Mouse (Mus musculus) CH12.LX (cell line): ENCODE data around the gene Rasgef1c. TPM values are rescaled to one million over a fixed set of nuclear protein-coding genes. Genes with fewer than 3 reads are reported as not detected.

ENCODE experiments used
- DNase-seq: peaks from one replicate; pipeline ENCODE4 v3.0.0-alpha.2; 2013; ENCODE audit errors: extremely low read depth
- H3K27ac ChIP-seq: 2 replicates; pipeline ENCODE4 v1.5.1; 2012; ENCODE audit warnings: low read depth, mild to moderate bottlenecking, control low read depth, moderate library complexity; ENCODE audit not compliant: insufficient read depth
- H3K27me3 ChIP-seq: replicated peaks from 2 replicates; pipeline ENCODE3; 2012; ENCODE audit warnings: inconsistent platforms
- H3K36me3 ChIP-seq, 2 experiments: replicated peaks in 1 of 2; 2 replicates each; pipeline versions ENCODE3 to v1.6.1; 2012; ENCODE audit warnings: inconsistent platforms in 1 of 2, low read length in 1 of 2, mild to moderate bottlenecking in 1 of 2, mixed read lengths in 1 of 2, moderate library complexity in 1 of 2; ENCODE audit not compliant: control insufficient read depth in 1 of 2, insufficient read depth in 1 of 2
- H3K4me1 ChIP-seq, 2 experiments: 2 replicates each; pipeline ENCODE4 v1.6.1; 2012; ENCODE audit warnings: inconsistent platforms in 1 of 2, moderate library complexity in 1 of 2; ENCODE audit not compliant: insufficient read depth in 2 of 2, control insufficient read depth in 1 of 2
- H3K4me2 ChIP-seq: 2 replicates; pipeline ENCODE4 v1.6.1; 2012; ENCODE audit warnings: low read depth, mild to moderate bottlenecking, control low read depth; ENCODE audit not compliant: poor library complexity, insufficient read depth, severe bottlenecking
- H3K4me3 ChIP-seq, 3 experiments: fragments of 150-350 bp in 1 of 3; sonication (generic) in 1 of 3; replicated peaks in 1 of 3; 2 replicates each; pipeline versions ENCODE3 to v1.5.1; 2011 to 2012; ENCODE audit warnings: low read depth in 2 of 3, low read length in 2 of 3, mild to moderate bottlenecking in 2 of 3, moderate library complexity in 2 of 3, control low read depth in 1 of 3, improper control_type of control experiment in 1 of 3, inconsistent platforms in 1 of 3, mixed read lengths in 1 of 3; ENCODE audit not compliant: poor library complexity in 1 of 3
- H3K79me2 ChIP-seq: replicated peaks from 2 replicates; pipeline ENCODE4 v1.6.1; 2012; ENCODE audit warnings: mild to moderate bottlenecking, moderate library complexity; ENCODE audit not compliant: control insufficient read depth, poor library complexity, insufficient read depth, severe bottlenecking; ENCODE audit errors: extremely low read depth
- H3K9ac ChIP-seq: 2 replicates; pipeline ENCODE4 v1.6.1; 2012; ENCODE audit warnings: low read depth, mild to moderate bottlenecking, control low read depth, moderate library complexity; ENCODE audit not compliant: insufficient read depth
- H3K9me3 ChIP-seq: replicated peaks from 2 replicates; pipeline ENCODE3; 2012; ENCODE audit warnings: low read length, inconsistent platforms, mixed read lengths
- BHLHE40 ChIP-seq: IDR thresholded peaks from 2 replicates; pipeline ENCODE4 v1.6.1; 2011; ENCODE audit warnings: mild to moderate bottlenecking, low read depth, low read length, improper control_type of control experiment
- CHD1 ChIP-seq: IDR thresholded peaks from 2 replicates; pipeline ENCODE4 v1.6.1; 2012; ENCODE audit warnings: low read depth, low read length, improper control_type of control experiment, inconsistent platforms
- CHD2 ChIP-seq: IDR thresholded peaks from 2 replicates; pipeline ENCODE4 v1.6.1; 2011; ENCODE audit warnings: low read length, improper control_type of control experiment
- ELF1 ChIP-seq: IDR thresholded peaks from 2 replicates; pipeline ENCODE4 v1.6.1; 2014; ENCODE audit warnings: low read depth, mild to moderate bottlenecking, inconsistent platforms, low read length, improper control_type of control experiment
- ETS1 ChIP-seq: conservative IDR thresholded peaks from 2 replicates; pipeline ENCODE4 v1.6.1; 2012; ENCODE audit warnings: low read depth, mild to moderate bottlenecking, inconsistent platforms, low read length, improper control_type of control experiment, moderate library complexity
- GABPA ChIP-seq: IDR thresholded peaks from 2 replicates; pipeline ENCODE4 v1.6.1; 2012; ENCODE audit warnings: low read depth, low read length, improper control_type of control experiment, inconsistent platforms; ENCODE audit not compliant: insufficient replicate concordance
- HCFC1 ChIP-seq: IDR thresholded peaks from 2 replicates; pipeline ENCODE4 v1.6.1; 2012; ENCODE audit warnings: low read depth, mild to moderate bottlenecking, inconsistent platforms, low read length, improper control_type of control experiment
- IRF4 ChIP-seq: IDR thresholded peaks from 2 replicates; pipeline ENCODE4 v1.6.1; 2014; ENCODE audit warnings: low read depth, mild to moderate bottlenecking, inconsistent platforms, low read length, improper control_type of control experiment
- JUN ChIP-seq: IDR thresholded peaks from 2 replicates; pipeline ENCODE4 v1.6.1; 2011; ENCODE audit warnings: low read depth, mild to moderate bottlenecking, low read length, improper control_type of control experiment, moderate library complexity; ENCODE audit not compliant: insufficient read depth
- JUND ChIP-seq: conservative IDR thresholded peaks from 2 replicates; pipeline ENCODE4 v1.6.1; 2011; ENCODE audit warnings: low read depth, low read length, improper control_type of control experiment
- KAT2A ChIP-seq: IDR thresholded peaks from 2 replicates; pipeline ENCODE4 v1.6.1; 2012; ENCODE audit warnings: low read length, improper control_type of control experiment, inconsistent platforms; ENCODE audit not compliant: insufficient replicate concordance
- MAFK ChIP-seq: IDR thresholded peaks from 2 replicates; pipeline ENCODE4 v1.6.1; 2011; ENCODE audit warnings: low read length, improper control_type of control experiment; ENCODE audit not compliant: insufficient replicate concordance
- MAX ChIP-seq: IDR thresholded peaks from 2 replicates; pipeline ENCODE4 v1.6.1; 2011; ENCODE audit warnings: low read length, improper control_type of control experiment
- MAZ ChIP-seq: IDR thresholded peaks from 2 replicates; pipeline ENCODE4 v1.6.1; 2012; ENCODE audit warnings: low read depth, mild to moderate bottlenecking, inconsistent platforms, low read length, improper control_type of control experiment, moderate library complexity
- MEF2A ChIP-seq: IDR thresholded peaks from 2 replicates; pipeline ENCODE4 v1.6.1; 2014; ENCODE audit warnings: low read depth, mild to moderate bottlenecking, inconsistent platforms, low read length, improper control_type of control experiment, borderline replicate concordance
- NELFE ChIP-seq: IDR thresholded peaks from 2 replicates; pipeline ENCODE4 v1.6.1; 2011; ENCODE audit warnings: low read depth, low read length, improper control_type of control experiment
- NRF1 ChIP-seq: IDR thresholded peaks from 2 replicates; pipeline ENCODE4 v1.6.1; 2014; ENCODE audit warnings: low read depth, mild to moderate bottlenecking, inconsistent platforms, low read length, improper control_type of control experiment, moderate library complexity
- PAX5 ChIP-seq: IDR thresholded peaks from 2 replicates; pipeline ENCODE4 v1.6.1; 2012; ENCODE audit warnings: low read length, inconsistent platforms, mixed read lengths
- POLR2A ChIP-seq: IDR thresholded peaks from 2 replicates; pipeline ENCODE4 v1.6.1; 2011; ENCODE audit warnings: low read depth, mild to moderate bottlenecking, improper control_type of control experiment, low read length
- POLR2AphosphoS2 ChIP-seq: IDR thresholded peaks from 2 replicates; pipeline ENCODE4 v1.6.1; 2011; ENCODE audit warnings: low read depth, low read length, improper control_type of control experiment
- RCOR1 ChIP-seq: conservative IDR thresholded peaks from 2 replicates; pipeline ENCODE4 v1.6.1; 2012; ENCODE audit warnings: low read depth, mild to moderate bottlenecking, inconsistent platforms, low read length, improper control_type of control experiment
- SMC3 ChIP-seq: IDR thresholded peaks from 2 replicates; pipeline ENCODE4 v1.6.1; 2011; ENCODE audit warnings: low read depth, low read length, improper control_type of control experiment
- TBP ChIP-seq: conservative IDR thresholded peaks from 2 replicates; pipeline ENCODE4 v1.6.1; 2011; ENCODE audit warnings: low read depth, low read length, improper control_type of control experiment
- TCF12 ChIP-seq: IDR thresholded peaks from 2 replicates; pipeline ENCODE4 v1.6.1; 2014; ENCODE audit warnings: low read depth, mild to moderate bottlenecking, inconsistent platforms, low read length, improper control_type of control experiment
- UBTF ChIP-seq: IDR thresholded peaks from 2 replicates; pipeline ENCODE4 v1.6.1; 2012; ENCODE audit warnings: low read depth, mild to moderate bottlenecking, inconsistent platforms, low read length, improper control_type of control experiment, moderate library complexity
- USF1 ChIP-seq: IDR thresholded peaks from 2 replicates; pipeline ENCODE4 v1.6.1; 2014; ENCODE audit warnings: low read depth, mild to moderate bottlenecking, inconsistent platforms, low read length, improper control_type of control experiment
- ZKSCAN1 ChIP-seq: IDR thresholded peaks from 2 replicates; pipeline ENCODE4 v1.6.1; 2012; ENCODE audit warnings: low read depth, inconsistent platforms, low read length, improper control_type of control experiment, borderline replicate concordance
- ZMIZ1 ChIP-seq: IDR thresholded peaks from 2 replicates; pipeline ENCODE4 v1.6.1; 2012; ENCODE audit warnings: low read depth, mild to moderate bottlenecking, inconsistent platforms, low read length, improper control_type of control experiment
- ZNF384 ChIP-seq: IDR thresholded peaks from 2 replicates; pipeline ENCODE4 v1.6.1; 2012; ENCODE audit warnings: low read depth, low read length, improper control_type of control experiment, inconsistent platforms
- dilution Hi-C: fragments of 300-500 bp; cut with MboI; formaldehyde crosslinking; loops from 2 replicates; pipeline ENCODE4 v1.14.3; 2020; ENCODE audit warnings: low sequenced_read_pairs; ENCODE audit not compliant: extremely low pct_unique_long_range_greater_than_20kb, extremely low pct_ligation_motif_present
- in situ Hi-C: fragments of 300-500 bp; cut with MboI; formaldehyde crosslinking; loops from 3 replicates; pipeline ENCODE4 v1.14.3; 2019; ENCODE audit warnings: low sequenced_read_pairs, low pct_ligation_motif_present, low pct_unique_long_range_greater_than_20kb, mixed read lengths
- polyA plus RNA-seq: library from polyadenylated mRNA; unstranded; fragments of >175 nt; gene quantifications from 2 replicates; pipeline ENCODE4 v1.2.1, GENCODE M21; 2012; ENCODE audit warnings: low read depth; ENCODE audit not compliant: insufficient read length
- total RNA-seq, 2 experiments: library from RNA; depleted of rRNA; stranded (reverse); fragments of 300-350 nt in 1 of 2; fragments of >200 nt in 1 of 2; gene quantifications; 2 replicates each; pipeline ENCODE4 v1.2.3; 2012 to 2014

Rasgef1c gene
- total and polyA plus RNA-seq, 3 experiments, result not detected

DNA sequence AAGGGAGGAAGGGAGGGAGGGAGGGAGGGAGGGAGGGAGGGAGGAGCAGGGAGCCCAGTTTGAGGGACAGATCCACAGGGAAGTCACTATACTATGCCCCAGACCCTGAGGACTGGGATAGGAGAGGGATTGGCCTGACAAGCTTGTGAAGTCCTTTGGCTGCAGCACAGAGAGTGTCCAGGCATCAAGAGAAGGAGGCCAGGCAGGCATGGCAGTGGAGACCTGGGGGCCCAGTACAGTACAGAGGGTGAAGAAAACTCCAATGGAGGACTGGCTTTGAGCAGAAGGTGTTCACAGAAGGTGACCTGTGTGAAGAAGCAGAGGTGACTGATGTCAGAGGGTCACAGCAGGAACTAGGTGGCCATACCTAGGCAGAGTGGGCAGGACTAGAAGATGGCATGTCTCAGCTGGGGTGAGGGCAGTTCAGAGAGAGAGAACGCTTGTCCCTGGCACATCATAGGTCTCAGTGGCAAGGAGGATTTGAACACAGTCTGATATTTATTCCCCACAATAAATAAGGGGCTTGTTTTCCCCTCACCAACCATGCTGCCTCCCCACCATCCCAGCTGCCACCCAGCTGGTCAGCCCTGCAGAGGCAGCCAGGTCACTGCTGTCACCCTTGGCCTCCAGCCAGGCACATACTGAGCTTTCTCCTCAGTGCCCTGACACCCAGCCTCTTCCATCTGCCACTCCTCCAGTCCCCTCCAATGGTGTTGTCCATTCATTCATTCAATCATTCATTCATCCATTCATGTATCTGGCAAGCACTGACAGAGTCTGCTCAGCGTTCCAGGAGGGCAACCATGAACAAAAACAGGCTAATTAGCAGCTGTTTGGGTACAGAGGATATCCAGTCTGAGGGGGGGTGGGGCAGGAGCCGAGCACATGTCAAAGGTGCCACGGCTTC lies 36.9 kb downstream of the Rasgef1c start:
- dilution Hi-C loops (no loop called here), in situ Hi-C loops (no loop called here)
- Histone ChIP-seq H3K9me3 (peaks cover 6% of the 10 kb centered on the region), H3K27ac (no peak overlapping the region), H3K4me2 (no peak overlapping the region), H3K36me3 (no peaks in the 10 kb centered on the region), H3K4me3 (no peak overlapping the region), H3K79me2 (no peaks in the 10 kb centered on the region), H3K27me3 (peaks cover 81% of the 10 kb centered on the region), H3K4me1 (peaks cover 0 to 2% of the 10 kb centered on the region in 2 experiments; a peak in 2 of 4 replicates), H3K9ac (no peak overlapping the region)
- DNase-seq, result no peak
- TF ChIP-seq ZMIZ1 (no peak), NELFE (no peak), UBTF (no peak), JUND (no peak), KAT2A (no peak), TBP (no peak), ZNF384 (no peak), RCOR1 (no peak), MEF2A (no peak), MAX (no peak), GABPA (no peak), USF1 (no peak), ELF1 (no peak)

DNA sequence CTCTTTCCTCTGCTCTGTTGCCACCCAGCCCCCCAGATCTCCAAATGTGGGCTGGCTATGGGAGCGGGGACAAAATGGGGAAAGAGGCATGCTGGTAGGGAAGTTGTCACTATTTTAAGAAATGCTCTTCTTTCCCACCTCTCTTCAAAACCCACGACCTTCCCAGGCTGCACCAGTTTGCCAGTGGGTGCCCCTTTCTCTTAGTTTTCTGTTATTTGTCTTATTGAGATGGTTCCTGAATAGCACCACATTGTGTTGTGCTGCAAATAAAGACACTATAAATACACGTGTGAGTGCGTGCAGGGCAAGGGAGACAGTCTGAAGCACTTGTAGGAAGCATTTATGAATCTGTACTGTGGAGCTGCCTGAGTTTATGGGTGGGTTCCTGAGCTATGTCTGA lies 41.2 kb downstream of the Rasgef1c start:
- peaks cover 0 to 15% of the 10 kb centered on the region in 2 experiments; a peak in 2 of 4 replicates for H3K4me1 ChIP-seq
- H3K9me3 ChIP-seq, result peaks cover 3% of the 10 kb centered on the region
- H3K27me3 ChIP-seq, result peaks cover 54% of the 10 kb centered on the region
- in situ Hi-C loops, result no loop called here
- TF ChIP-seq ELF1 (no peak), POLR2A (no peak), CHD2 (no peak), JUN (no peak), SMC3 (no peak), IRF4 (no peak), MAZ (no peak), TCF12 (no peak), ETS1 (no peak), BHLHE40 (no peak), MAFK (no peak), ZKSCAN1 (no peak), POLR2AphosphoS2 (no peak), HCFC1 (no peak), NRF1 (no peak), PAX5 (no peak), CHD1 (no peak)
- no peak overlapping the region for H3K4me2 ChIP-seq
- no peak overlapping the region for H3K27ac ChIP-seq
- no peak overlapping the region for H3K4me3 ChIP-seq
- H3K79me2 ChIP-seq, result no peaks in the 10 kb centered on the region
- no peak for DNase-seq
- no peak overlapping the region for H3K9ac ChIP-seq
- no peaks in the 10 kb centered on the region for H3K36me3 ChIP-seq
- dilution Hi-C loops, result no loop called here
